Mouse (Mus musculus) right cerebral cortex, adult 2 months (tissue): ENCODE data around the gene Btbd7.

Experiments used
- DNase-seq, 2 experiments: peaks; one replicate each; pipeline ENCODE4 v3.0.0; 2021 to 2022; ENCODE audit warnings: low spot score in 2 of 2

Gene Btbd7

GRCm38 (mm10) chr12:102730798-102731619 lies 147.3 kb downstream of the Btbd7 start:
- peak in 1 of 2 experiments; percentile 51 for DNase-seq
